Mouse (Mus musculus): ENCODE data around the gene Ankrd33. TPM values are rescaled to one million over a fixed set of nuclear protein-coding genes. Genes with fewer than 3 reads are reported as not detected.

Ankrd33 gene
- total RNA-seq, 2 experiments from 2014 or later: not detected

DNA sequence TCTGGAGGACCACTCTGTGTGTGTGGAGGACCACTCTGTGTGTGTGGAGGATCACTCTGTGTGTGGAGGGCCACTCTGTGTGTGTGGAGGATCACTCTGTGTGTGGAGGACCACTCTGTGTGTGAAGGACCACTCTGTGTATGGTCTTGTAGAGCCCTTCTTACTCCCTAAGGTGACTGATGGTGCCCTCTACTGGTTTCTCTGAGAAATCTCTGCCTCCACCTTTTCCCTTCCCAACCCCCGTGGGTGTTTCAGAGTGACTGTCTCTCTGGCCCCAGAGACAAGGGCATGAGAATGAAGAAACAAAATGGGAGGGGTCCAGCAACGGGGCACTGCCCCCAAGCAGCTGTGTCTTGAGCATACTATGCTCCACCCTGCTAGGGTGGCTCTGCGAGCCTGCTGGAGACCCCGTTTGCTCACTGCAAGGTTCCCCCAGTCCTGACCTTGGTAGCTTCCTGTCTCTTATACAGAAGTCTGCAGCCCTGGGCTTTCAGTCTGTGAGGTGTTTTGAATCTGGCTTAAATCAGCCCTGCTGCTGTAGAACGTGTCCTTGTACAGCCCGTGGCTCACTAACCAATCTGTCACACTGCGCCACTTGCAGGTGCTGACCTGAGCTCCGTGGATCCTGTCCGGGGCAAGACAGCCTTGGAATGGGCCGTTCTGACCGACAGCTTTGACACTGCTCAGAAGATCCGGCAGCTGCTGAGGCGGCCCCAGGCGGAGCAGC, 3.0 kb downstream of the Ankrd33 start:
- DNase-seq (ENCODE audit: low spot score in 2 of 2): peak; percentile 25 to 38
- Histone ChIP-seq H3K4me3 (no peak overlapping the region), H3K27ac (no peak overlapping the region)
- peak; percentile 78 for TF ChIP-seq CTCF (conservative IDR thresholded peaks at IDR 0.05)

DNA sequence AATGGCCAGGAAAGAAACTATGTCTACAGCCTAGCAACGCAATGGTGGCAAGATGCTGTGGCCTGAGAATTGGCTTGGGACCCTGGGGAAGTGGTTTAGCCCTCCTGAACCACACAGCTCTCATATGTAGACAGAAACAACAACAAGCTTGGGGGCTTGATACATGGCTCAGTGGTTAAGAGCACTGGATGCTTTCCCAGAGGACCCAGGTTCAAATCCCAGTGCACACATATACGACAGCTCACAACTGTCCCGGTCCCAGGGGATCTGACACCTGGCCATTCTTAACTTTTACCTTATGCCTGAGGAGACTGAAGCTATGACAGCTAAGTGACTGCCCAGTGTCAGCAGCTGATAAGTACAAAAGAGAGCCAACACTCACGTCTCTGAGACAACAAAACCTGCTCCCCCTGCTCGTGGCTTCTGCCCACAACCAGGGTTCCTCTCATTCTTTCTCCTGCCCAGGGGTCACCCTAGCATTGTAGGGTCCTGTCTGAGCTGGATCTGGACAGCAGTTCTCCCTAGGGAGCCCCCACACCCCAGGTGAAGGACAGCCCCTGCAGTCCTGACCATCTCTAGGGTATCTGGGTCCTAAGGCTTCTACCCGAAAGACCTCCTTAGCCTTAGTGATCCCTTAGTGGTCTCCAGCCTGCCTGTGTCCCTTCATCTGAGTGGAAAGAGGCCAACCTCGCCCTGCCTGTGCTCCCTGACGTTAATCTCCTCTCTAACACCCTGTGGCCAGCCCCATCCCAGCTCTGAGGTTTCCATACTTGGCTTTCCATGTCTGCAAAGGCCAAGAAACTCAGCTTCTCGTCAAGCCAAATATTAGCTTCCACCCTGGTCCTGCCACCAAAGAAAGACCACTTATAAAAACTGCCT, 6.1 kb downstream of the Ankrd33 start:
- H3K27ac ChIP-seq: no peak overlapping the region
- no peak for TF ChIP-seq CTCF (conservative IDR thresholded peaks at IDR 0.05)
- no peak overlapping the region for H3K4me3 ChIP-seq
- DNase-seq (ENCODE audit: low spot score in 2 of 2): no peak

DNA sequence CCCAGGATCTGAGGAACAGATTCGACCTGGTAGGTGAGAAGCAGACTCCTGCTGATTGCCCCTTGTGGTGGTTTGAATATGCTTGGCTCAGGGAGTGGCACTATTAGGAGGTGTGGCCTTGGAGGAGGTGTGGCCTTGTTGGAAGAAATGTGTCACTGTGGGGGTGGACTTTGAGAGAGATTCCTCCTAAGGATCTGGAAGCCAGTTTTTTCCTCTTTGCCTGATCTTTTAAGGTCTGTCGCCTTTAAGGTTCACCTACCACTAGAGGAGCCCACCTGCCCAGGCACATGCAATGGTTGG, 6.7 kb downstream of the Ankrd33 start:
- no peak for DNase-seq (ENCODE audit: low spot score in 2 of 2)
- TF ChIP-seq CTCF (conservative IDR thresholded peaks at IDR 0.05): peak; percentile 30
- Histone ChIP-seq H3K27ac (peak overlapping the region; percentile 23; the same call in 1 of the 2 replicates), H3K4me3 (no peak overlapping the region)

DNA sequence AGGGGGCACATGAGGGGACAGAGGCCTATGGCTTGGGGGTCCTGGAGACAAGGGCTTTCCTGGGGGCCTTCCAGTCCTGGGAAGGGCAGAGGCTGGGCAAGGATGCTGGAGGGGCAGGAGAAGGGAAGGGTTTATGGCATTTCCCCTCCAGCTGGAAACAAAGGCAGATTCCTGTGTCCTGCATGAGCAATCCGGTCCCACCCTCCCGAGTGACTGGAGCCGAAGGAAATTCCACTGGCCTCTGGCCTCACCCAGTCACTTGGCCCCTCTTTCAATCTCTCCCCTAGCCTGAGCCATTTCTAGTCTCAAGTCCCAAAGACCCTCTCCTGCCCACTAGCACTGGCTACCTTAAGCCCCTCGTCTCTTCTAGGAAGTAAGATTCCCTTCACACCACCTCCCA, 7.6 kb downstream of the Ankrd33 start:
- no peak for DNase-seq (ENCODE audit: low spot score in 2 of 2)
- TF ChIP-seq CTCF (conservative IDR thresholded peaks at IDR 0.05): no peak
- Histone ChIP-seq H3K27ac (no peak overlapping the region; the same call in 1 of the 2 replicates), H3K4me3 (no peak overlapping the region)

DNA sequence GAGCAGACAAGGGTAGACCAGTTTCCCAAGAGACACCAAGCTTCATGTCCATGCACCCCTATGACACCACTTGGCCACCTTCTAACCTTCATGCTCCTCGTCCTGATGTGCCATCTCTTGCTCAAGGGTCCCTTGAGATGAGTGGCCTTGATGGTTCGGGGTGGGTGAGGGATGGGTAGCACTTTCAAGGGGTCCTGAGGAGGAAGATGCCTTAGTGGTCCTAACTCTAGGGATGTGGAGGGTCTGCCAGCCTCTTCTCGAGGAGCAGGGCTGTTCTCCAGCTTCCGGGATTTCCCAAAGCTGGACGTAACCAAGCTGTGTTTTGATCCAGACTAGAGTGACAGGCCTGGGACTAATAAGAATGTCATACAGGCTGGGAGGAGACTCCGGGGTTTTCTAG, 10.0 kb downstream of the Ankrd33 start:
- Histone ChIP-seq H3K27ac (no peak overlapping the region), H3K4me3 (no peak overlapping the region)
- no peak for TF ChIP-seq CTCF (conservative IDR thresholded peaks at IDR 0.05)
- DNase-seq (ENCODE audit: low spot score in 2 of 2): no peak

DNA sequence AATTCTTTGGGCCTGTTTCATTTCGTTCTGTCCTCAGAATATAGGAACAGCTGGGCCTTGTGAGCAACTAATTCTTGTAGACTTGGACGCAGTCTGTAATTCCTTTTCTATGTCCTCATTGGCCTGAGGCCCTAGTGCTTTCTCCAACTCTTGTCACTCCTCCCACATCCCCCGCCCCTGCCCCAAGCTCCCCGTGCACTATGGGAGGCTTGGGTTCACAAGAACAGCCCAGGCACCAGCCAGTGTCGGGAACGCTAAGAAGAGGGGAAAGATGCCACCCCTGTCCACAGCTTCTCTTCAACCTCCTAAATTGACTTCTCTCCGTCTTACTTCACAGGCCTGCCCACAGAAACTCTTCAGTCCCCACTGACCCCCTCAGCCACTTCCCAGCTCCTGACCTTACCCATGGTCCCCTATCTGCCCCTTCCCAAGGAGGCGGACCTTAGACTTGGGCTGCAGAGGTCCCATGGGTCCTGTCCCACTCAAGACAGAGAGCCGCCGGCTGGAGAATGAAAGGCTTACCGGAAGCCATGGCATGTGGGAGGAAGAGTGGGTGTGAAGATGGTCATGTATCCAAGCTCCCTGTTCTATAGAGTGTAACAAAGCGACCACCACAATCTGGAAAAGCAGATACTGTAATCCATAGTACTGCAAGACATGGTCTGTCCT, 11.5 kb downstream of the Ankrd33 start:
- DNase-seq (ENCODE audit: low spot score in 2 of 2): no peak
- H3K4me3 ChIP-seq: no peak overlapping the region
- H3K27ac ChIP-seq: no peak overlapping the region
- no peak for TF ChIP-seq CTCF (conservative IDR thresholded peaks at IDR 0.05)

DNA sequence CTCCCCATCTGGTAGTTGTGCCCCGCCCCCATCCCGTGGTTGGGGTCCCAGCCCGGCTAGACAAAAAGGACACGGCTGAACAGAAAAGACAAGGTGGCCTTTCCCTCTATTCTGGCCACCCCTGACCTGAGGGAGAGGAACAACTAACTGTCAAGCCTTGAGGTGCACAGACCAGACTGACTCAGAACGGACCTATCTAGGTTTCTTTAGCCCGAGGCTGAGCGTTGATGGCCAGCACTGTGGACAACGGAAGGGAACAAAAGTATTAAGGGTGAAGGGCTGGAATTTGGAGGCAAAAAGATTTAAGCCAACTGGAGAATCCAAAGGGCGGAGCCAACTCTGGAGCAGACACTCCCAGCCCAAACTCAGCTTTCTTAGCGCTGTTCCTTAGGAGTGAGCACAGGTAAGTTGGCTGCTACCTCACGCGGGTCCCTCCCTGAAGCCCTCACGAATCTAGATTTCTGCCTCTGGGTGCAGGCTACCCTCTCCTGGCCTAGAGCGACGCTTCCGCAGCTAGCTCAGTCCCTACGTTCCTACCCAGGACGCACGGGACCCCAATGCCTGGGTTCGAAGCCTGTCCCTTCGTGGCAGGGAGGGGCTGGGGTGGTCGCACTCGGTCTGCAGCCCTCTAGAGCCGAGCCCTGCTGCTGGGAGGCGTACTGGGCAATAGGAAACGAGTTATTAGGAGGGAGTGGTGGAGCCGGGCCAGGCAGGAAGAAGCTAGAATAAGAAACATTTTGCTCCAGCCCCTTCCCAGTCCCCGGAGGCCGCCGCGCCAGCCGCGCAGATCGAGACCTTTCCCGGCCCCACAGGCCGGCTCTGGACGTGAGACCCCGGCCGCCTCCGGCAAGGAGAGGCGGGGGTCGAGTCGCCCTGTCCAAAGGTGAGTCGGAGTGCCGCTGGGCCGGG, 12.9 kb downstream of the Ankrd33 start, which contains the start of gene Acvrl1:
Acvrl1 (plus strand) TSS at position 342 of the 909 bp plus-strand sequence.
- peak within 1 kb of the TSS; percentile 78 for H3K27ac ChIP-seq

DNA sequence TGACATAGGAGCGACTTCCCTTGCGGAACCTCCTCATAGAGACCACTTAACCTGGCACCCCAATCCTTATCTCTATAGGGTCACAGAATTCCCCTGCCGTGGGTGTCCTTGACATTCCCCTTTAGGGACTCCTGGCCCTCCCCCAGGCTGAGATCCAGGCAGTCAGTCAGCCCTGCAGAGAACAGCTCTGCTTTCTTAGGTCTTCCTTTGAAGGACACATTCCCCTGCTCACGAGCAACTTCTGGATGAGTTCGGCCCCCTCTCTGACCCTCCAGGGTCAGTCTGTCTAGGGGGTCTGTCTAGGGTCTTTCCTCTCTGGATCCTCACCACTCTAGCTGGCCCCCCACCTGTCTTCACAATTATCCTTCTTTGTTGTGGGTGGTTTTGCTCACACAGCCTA, 13.9 kb downstream of the Ankrd33 start:
- peak overlapping the region; percentile 29 for H3K4me3 ChIP-seq
- H3K27ac ChIP-seq: peak overlapping the region; percentile 78; the same call in 1 of the 2 replicates
- no peak for DNase-seq (ENCODE audit: low spot score in 2 of 2)
- no peak for TF ChIP-seq CTCF (conservative IDR thresholded peaks at IDR 0.05)

More for the DNA sequence above, 12.9 kb downstream of the Ankrd33 start, which contains the start of gene Acvrl1:
- peak within 1 kb of the TSS; percentile 29 for H3K4me3 ChIP-seq
- TF ChIP-seq CTCF (conservative IDR thresholded peaks at IDR 0.05): no peak
- no peak for DNase-seq (ENCODE audit: low spot score in 2 of 2)

DNA sequence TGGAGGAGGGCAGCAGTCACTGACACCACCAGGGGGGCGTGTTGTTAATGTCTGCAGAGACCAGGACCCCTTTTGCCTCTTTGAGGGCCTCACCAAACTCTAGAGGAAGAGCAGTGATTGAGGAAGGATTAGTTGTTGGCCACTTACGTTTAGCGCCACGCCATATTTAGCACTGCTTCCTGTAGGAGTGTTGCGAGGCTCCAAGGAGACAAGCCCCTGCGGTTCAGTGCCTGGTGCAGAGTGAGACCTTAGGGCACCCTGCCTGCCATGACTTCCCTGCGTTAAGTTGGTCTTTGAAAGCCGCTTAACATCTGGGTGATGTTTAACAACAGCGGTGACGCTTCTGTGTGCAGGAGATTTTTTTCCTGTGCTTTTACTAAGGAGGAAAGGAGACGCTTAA, 15.9 kb downstream of the Ankrd33 start:
- no peak for TF ChIP-seq CTCF (conservative IDR thresholded peaks at IDR 0.05)
- peak overlapping the region; percentile 15; the same call in 1 of the 2 replicates for H3K4me3 ChIP-seq

DNA sequence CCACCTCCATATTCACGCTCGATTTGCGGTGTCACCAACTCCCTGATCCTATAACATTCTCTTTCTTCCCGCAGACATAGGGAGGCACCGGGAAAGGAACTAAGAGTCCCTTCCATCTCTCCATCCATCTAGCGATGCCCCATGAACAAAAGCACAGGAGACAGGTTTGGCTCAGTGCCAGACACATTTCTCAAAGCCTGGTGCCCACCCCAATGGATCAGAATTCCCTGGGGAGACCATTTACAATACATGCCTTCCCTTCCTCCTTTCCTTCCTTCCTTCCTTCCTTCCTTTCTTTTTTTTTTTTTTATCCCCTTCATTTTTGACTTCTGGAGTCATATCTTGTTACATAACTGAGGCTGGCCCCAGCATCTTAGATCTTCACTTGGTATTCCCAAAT, 16.5 kb downstream of the Ankrd33 start:
- H3K4me3 ChIP-seq: peak overlapping the region; percentile 15; the same call in 1 of the 2 replicates
- 0 out of 2 replicates have a peak overlapping the region, but pooled peaks have one; percentile 7 for H3K27ac ChIP-seq
- TF ChIP-seq CTCF (conservative IDR thresholded peaks at IDR 0.05): no peak
- DNase-seq (ENCODE audit: low spot score in 2 of 2): no peak

More for the DNA sequence above, 15.9 kb downstream of the Ankrd33 start:
- DNase-seq (ENCODE audit: low spot score in 2 of 2): no peak
- 0 out of 2 replicates have a peak overlapping the region, but pooled peaks have one; percentile 7 for H3K27ac ChIP-seq

DNA sequence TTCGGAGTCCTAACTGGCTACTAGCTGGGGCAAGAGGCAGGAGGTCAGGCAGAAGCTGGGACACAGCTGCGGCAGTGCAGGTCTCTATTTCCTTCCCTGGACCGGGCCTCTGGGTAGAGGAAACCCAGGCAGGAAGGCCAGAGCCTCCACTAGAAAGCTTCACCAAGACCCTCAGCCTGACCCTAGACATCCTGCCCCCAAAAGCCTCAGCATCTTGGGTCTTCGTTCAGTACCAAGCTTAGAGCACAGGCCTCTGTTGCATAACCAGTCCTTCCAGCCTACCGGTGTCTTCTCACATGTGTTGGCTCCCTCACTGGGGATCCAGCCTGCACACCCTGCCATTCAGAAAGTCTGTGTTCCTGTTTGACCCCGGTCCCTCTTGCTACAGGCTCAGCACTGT, 17.2 kb downstream of the Ankrd33 start:
- Histone ChIP-seq H3K27ac (peak overlapping the region; percentile 67; the same call in 1 of the 2 replicates), H3K4me3 (no peak overlapping the region)
- TF ChIP-seq CTCF (conservative IDR thresholded peaks at IDR 0.05): no peak
- no peak for DNase-seq (ENCODE audit: low spot score in 2 of 2)

Measured in layer of hippocampus, adult 2 months (tissue).